Mouse (Mus musculus) CH12F3 (cell line): ENCODE data around the gene Dennd2c.
"Not testable (repeated sequence)": the region's sequence is repeated elsewhere in the genome, so short reads cannot be mapped to it uniquely, and the experiment has no call there.

Source experiments
- in situ Hi-C: fragments of 300-500 bp; cut with MboI; formaldehyde crosslinking; loops from 2 replicates; pipeline ENCODE4 v1.14.3; 2020; ENCODE audit warnings: low sequenced_read_pairs

Gene Dennd2c

DNA sequence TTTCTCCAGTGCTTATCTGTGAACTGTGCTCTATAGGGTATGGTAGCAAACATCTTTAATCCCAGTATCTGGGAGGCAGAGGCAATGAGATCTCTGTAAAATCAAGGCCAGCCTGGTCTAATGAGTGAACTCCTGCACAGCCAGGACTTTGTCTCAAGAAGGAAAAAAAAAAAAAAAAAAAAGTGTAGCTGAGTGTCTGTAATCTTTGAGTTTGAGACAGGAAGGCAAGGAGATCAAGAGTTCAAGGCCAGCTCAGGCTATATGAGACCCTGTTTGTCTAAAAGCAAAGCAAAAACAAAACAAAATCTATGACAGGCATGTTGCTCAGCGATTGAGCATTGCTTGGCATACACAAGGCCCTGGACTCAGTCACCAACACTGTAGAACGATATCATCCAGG is 105.8 kb downstream of the Dennd2c start:
- in situ Hi-C loops: no loop called here

DNA sequence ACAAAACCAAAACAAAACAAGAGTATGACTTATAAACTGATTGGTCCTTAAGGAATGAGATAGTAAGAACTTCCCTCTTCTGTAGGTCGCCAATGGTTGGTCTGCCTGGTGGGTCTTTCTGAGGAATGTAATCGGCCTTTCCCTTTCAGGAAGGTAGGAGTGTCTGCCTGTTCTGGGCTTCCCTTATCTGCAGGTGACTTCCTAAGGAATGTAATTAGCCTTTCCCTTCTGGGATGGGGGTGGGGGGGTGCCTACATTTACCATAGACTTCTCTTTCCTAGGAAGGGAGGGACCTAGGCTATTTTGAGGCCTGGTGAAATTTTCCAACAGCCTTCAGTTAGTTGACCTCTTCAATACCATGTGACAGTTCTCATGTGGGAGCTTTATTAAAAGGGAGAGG is 108.7 kb downstream of the Dennd2c start:
- in situ Hi-C loops: no loop called here

DNA sequence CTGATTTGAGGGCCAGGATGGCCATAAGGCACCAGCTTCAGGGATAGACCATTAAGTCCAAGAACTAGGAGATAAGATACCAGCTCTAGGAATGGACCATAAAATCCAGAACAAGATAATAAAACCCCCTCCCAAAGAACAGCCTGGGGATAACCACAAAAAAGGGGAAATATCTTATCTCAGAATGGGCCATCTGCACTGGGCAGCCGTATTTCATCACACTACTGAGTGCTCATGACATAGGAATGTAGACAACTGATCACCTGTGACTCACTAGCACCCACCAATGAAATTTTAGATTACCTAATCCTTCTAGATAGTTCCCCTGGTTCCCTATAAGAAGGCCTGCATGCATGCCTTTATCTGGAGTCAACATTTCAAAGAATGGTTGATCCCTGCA is 109.7 kb downstream of the Dennd2c start:
- in situ Hi-C loops: no loop called here

- in situ Hi-C loops: no loop called here
Observed at GRCm38 (mm10) chr3:103213537-103213936, 111.1 kb downstream of the Dennd2c start.

- in situ Hi-C loops: no loop called here
Observed at GRCm38 (mm10) chr3:103214593-103215285, 112.3 kb downstream of the Dennd2c start.

DNA sequence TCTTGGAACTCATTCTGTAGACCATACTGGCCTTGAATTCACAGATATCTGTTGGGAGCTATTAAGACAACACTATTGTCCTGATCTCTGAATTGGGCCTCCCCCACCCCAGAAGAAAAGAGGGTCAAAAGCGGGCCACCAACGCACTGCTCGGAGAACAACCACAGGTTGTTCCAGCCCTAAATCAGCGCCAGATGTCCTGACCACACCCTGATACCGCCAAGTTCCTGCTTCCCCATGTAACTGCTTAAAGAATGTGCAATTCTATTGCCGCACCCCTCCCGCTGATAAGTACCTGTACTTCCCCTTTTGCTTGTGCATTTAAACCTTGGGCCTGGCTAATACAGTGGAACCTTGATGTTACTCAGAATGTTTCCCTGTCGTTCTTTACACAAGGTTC is 113.0 kb downstream of the Dennd2c start:
- in situ Hi-C loops: not testable (repeated sequence)
